Mouse (Mus musculus) heart, adult 2 months (tissue): ENCODE results near the gene Smchd1. TPM values are rescaled to one million over a fixed set of nuclear protein-coding genes. Genes with fewer than 3 reads are reported as not detected.

Experiments used
- DNase-seq, 2 experiments: peaks; one replicate each; pipeline ENCODE4 v3.0.0; 2021
- H3K27ac ChIP-seq: fragments of 200-600 bp; 2 replicates; pipeline ENCODE4 v1.8.1; 2022
- H3K27me3 ChIP-seq: fragments of 200-500 bp; 2 replicates; pipeline ENCODE4 v1.6.1; 2012; ENCODE audit warnings: mild to moderate bottlenecking, low read length, inconsistent platforms, mixed read lengths; ENCODE audit not compliant: control insufficient read depth, insufficient read depth
- H3K36me3 ChIP-seq: fragments of 200-500 bp; 2 replicates; pipeline ENCODE4 v1.6.1; 2012; ENCODE audit warnings: low read length, inconsistent platforms; ENCODE audit not compliant: control insufficient read depth, insufficient read depth
- H3K4me1 ChIP-seq: fragments of 200-500 bp; 2 replicates; pipeline ENCODE4 v1.6.1; 2011; ENCODE audit warnings: low read length; ENCODE audit not compliant: control insufficient read depth, insufficient read depth
- H3K4me3 ChIP-seq: fragments of 200-600 bp; 2 replicates; pipeline ENCODE4 v1.8.1; 2022
- H3K79me2 ChIP-seq: fragments of 200-500 bp; replicated peaks from 2 replicates; pipeline ENCODE4 v1.6.1; 2012; ENCODE audit warnings: mild to moderate bottlenecking, inconsistent platforms, low read length, moderate library complexity, mixed read lengths; ENCODE audit not compliant: control insufficient read depth, insufficient read depth
- H3K9ac ChIP-seq: fragments of 200-500 bp; 2 replicates; pipeline ENCODE4 v1.6.1; 2012; ENCODE audit warnings: low read depth, mild to moderate bottlenecking, control low read depth, inconsistent platforms, low read length, mixed read lengths
- CTCF ChIP-seq: fragments of 200-600 bp; IDR thresholded peaks from 2 replicates; pipeline ENCODE4 v1.8.1; 2022; ENCODE audit warnings: antibody characterized with exemption, mild to moderate bottlenecking, moderate library complexity
- EP300 ChIP-seq: fragments of 200-500 bp; IDR thresholded peaks from 2 replicates; pipeline ENCODE4 v1.6.1; 2011; ENCODE audit warnings: low read depth, low read length, control low read depth; ENCODE audit not compliant: insufficient read depth
- POLR2A ChIP-seq: fragments of 200-500 bp; IDR thresholded peaks from 2 replicates; pipeline ENCODE4 v1.6.1; 2011; ENCODE audit warnings: mild to moderate bottlenecking, low read depth, low read length, control low read depth; ENCODE audit not compliant: insufficient read depth
- WGBS: fragments of 180-500 bp; shearing (Covaris S2); methylation state at CpG from one replicate; pipeline ENCODE4 v1.1.7; 2018; 5-methylcytosine and 5-hydroxymethylcytosine counted together
- intact Hi-C: fragments of 180-260 bp; cut with DNase I; formaldehyde crosslinking; loops from one replicate; pipeline ENCODE4 v1.15.1; 2025
- polyA plus RNA-seq: library from polyadenylated mRNA; depleted of rRNA; stranded (reverse); fragments of >200 nt; gene quantifications from 2 replicates; pipeline ENCODE4 v1.2.3, GENCODE M21; 2012
- total RNA-seq, 2 experiments: library from RNA; stranded (reverse); gene quantifications; 2 replicates each; pipeline ENCODE4 v1.2.3; 2021

Gene Smchd1
- total and polyA plus RNA-seq, 3 experiments, result 4.9 to 18.6 (median 16.6) TPM

DNA sequence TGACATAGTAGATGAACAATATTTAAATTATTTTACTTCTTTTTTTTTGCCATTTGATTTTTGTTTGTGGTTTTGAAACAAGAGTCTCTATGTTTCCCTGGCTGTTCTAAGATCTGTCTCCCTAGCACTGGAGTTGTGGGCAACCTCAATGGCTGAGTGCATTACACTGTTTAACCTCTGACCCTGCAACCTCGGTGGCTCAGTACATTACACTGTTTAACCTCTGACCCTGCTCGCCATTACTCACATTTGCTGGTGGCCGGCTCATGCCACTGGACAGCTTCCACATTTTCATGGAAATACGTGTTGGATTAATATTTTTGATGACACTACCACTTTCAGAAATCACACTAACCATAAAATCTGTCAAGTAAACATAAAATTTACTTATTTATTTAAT, 97.2 kb downstream of the Smchd1 start:
- H3K27ac ChIP-seq, result no peak overlapping the region
- H3K4me1 ChIP-seq, result no peaks in the 10 kb centered on the region
- no peaks in the 10 kb centered on the region; the same call in 1 of the 2 replicates for H3K36me3 ChIP-seq
- WGBS, result 85% methylated on average over 4 of the region's 4 CpGs
- intact Hi-C loops, result no loop called here
- no peak overlapping the region for H3K4me3 ChIP-seq
- no peaks in the 10 kb centered on the region for H3K27me3 ChIP-seq
- H3K9ac ChIP-seq, result no peak overlapping the region
- TF ChIP-seq POLR2A (no peak), CTCF (no peak)
- DNase-seq, result no peak
- no peaks in the 10 kb centered on the region for H3K79me2 ChIP-seq

DNA sequence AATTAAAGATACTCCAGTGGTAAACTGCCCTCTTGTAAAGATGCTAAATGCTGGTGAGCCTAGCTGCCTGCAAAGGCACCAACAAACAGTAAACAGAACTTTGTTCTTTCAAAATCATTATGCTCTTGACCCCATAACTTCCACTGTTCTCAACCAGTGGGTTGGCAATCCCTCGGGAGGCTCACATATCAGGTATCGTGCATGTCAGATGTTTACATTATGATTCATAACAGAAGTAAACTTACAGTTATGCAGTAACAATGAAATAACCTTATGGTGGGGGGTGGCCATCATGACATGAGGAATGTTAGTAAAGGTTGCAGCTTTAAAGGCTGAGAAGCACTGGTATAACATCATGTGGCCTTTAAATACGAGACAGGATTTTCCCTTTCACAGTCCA, 119.6 kb downstream of the Smchd1 start:
- DNase-seq, result no peak
- WGBS, result 89% methylated on average over 3 of the region's 3 CpGs
- H3K36me3 ChIP-seq, result peaks cover 2% of the 10 kb centered on the region; the same call in 1 of the 2 replicates
- no peaks in the 10 kb centered on the region for H3K79me2 ChIP-seq
- no peak overlapping the region for H3K9ac ChIP-seq
- intact Hi-C loops, result no loop called here
- H3K4me1 ChIP-seq, result no peaks in the 10 kb centered on the region
- no peaks in the 10 kb centered on the region for H3K27me3 ChIP-seq
- no peak overlapping the region for H3K4me3 ChIP-seq
- H3K27ac ChIP-seq, result no peak overlapping the region
- TF ChIP-seq CTCF, result no peak
- TF ChIP-seq POLR2A, result no peak
- TF ChIP-seq EP300, result no peak

DNA sequence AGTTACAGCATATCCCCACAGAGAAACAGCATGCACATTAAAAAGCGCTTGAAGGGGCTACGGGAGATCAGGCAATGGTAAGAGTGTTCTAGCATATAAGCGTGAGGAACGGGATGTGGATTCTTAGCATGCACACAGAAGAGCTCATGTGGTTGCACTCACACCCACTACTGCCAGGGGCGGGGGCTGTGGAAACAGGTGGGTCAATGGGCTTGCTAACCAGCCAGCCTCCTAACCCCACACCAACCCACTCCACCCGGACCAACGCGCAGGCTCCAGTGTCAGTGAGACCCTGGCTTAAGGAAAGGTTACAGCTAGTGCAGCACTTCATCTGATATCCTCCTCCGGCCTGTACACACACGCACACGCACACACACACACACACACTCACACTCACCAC, 120.9 kb downstream of the Smchd1 start:
- Histone ChIP-seq H3K27me3 (no peaks in the 10 kb centered on the region), H3K79me2 (no peaks in the 10 kb centered on the region), H3K9ac (no peak overlapping the region), H3K4me1 (no peaks in the 10 kb centered on the region), H3K27ac (no peak overlapping the region), H3K36me3 (peaks cover 2% of the 10 kb centered on the region; the same call in 1 of the 2 replicates), H3K4me3 (no peak overlapping the region)
- DNase-seq, result no peak
- TF ChIP-seq CTCF, result no peak
- TF ChIP-seq EP300, result no peak
- no peak for TF ChIP-seq POLR2A
- intact Hi-C loops, result no loop called here
- 97% methylated on average over 11 of the region's 11 CpGs for WGBS

DNA sequence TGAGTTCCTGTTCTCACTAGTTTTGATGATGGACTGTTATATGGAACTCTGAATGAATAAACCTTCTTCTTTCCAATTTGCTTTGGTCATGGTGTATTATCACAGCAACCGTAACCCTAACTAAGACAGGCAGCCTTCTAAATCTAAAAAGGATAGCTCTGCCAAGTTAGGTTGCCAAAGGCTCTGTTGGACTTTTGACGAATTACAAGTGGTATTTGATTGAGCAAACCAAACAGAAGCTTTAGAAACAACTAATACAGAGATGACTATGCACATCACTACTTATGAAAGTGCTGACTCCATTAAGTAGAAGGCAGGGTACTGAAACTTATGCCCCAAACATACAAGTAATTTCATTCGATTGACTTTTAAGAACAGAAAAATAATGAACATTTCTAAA, 127.0 kb downstream of the Smchd1 start:
- no peaks in the 10 kb centered on the region; the same call in 1 of the 2 replicates for H3K79me2 ChIP-seq
- no peak for DNase-seq
- no peaks in the 10 kb centered on the region for H3K27me3 ChIP-seq
- no peak for TF ChIP-seq CTCF
- TF ChIP-seq POLR2A, result no peak
- TF ChIP-seq EP300, result no peak
- H3K36me3 ChIP-seq, result no peaks in the 10 kb centered on the region
- H3K4me1 ChIP-seq, result no peaks in the 10 kb centered on the region
- WGBS, result 70% methylated on average over 3 of the region's 3 CpGs
- no peak overlapping the region for H3K27ac ChIP-seq
- intact Hi-C loops, result no loop called here
- no peak overlapping the region for H3K9ac ChIP-seq
- no peak overlapping the region for H3K4me3 ChIP-seq

DNA sequence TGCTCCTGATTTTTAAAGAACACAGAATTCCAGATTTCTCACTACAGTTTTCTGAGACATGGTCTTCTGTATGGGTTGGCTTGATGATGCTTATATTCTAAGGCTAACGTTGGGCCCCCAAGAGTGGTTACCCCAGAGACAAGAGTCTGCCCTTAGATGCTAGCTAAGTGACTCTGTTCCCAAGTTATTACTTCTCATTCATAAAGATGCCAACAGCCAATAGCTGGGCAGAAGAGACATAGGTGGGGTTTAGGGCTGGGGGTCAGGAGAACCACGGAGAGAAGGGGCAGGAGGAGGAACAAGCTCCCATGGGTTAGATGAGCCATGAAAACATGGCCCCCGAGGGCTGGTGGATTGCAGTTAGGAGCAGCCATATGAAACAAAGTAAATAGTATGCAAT, 133.1 kb downstream of the Smchd1 start:
- intact Hi-C loops, result no loop called here
- TF ChIP-seq POLR2A (no peak), EP300 (no peak), CTCF (no peak)
- DNase-seq, result no peak
- no peak overlapping the region for H3K9ac ChIP-seq
- H3K79me2 ChIP-seq, result no peaks in the 10 kb centered on the region; the same call in 1 of the 2 replicates
- no peak overlapping the region for H3K4me3 ChIP-seq
- H3K27ac ChIP-seq, result no peak overlapping the region
- H3K4me1 ChIP-seq, result no peaks in the 10 kb centered on the region
- no peaks in the 10 kb centered on the region for H3K27me3 ChIP-seq
- H3K36me3 ChIP-seq, result no peaks in the 10 kb centered on the region
- WGBS, result 94% methylated on average over 3 of the region's 3 CpGs

DNA sequence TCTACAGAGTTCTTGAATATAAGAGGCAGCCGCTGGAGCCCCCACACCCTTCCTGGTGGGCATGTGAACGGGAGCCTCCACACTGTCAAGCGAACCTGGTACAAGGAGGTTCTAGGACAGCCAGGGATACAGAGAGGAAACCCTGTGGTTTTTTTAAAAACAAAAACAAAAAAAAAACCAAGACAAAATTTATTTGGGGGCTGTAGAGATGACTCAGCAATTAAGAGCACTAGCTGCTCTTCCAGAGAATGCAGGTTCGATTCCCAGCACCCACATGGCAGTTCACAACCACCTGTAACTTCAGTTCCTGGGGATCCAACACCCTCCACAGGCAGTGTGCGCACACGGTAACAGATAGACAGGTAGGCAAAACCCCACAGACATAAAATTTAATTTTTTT, 136.5 kb downstream of the Smchd1 start:
- Histone ChIP-seq H3K27me3 (no peaks in the 10 kb centered on the region), H3K36me3 (no peaks in the 10 kb centered on the region), H3K4me1 (no peaks in the 10 kb centered on the region), H3K4me3 (no peak overlapping the region), H3K79me2 (no peaks in the 10 kb centered on the region), H3K27ac (no peak overlapping the region), H3K9ac (no peak overlapping the region)
- WGBS, result 96% methylated on average over 6 of the region's 6 CpGs
- TF ChIP-seq POLR2A, result no peak
- intact Hi-C loops, result no loop called here
- DNase-seq, result no peak
